Mouse (Mus musculus) heart, postnatal 36 days (tissue): ENCODE measurements around the gene Foxj3. TPM values are rescaled to one million over a fixed set of nuclear protein-coding genes. Genes with fewer than 3 reads are reported as not detected.
"Not testable (repeated sequence)": the region's sequence is repeated elsewhere in the genome, so short reads cannot be mapped to it uniquely, and the experiment has no call there.

Source experiments
- DNase-seq, 2 experiments: peaks; one replicate each; pipeline ENCODE4 v3.0.0; 2021 to 2022
- intact Hi-C: fragments of 180-260 bp; cut with DNase I; formaldehyde crosslinking; loops from one replicate; pipeline ENCODE4 v1.15.1; 2025
- total RNA-seq, 2 experiments: library from RNA; stranded (reverse); gene quantifications; 2 replicates each; pipeline ENCODE4 v1.2.3; 2021

Foxj3 gene
- total RNA-seq, 2 experiments from 2014 or later: 30.0 to 31.3 TPM

- intact Hi-C loops: no loop called here
- peak in 1 of 2 experiments; percentile 19 for DNase-seq
Measured at GRCm38 (mm10) chr4:119563136-119563535, 26.3 kb downstream of the Foxj3 start.

GRCm38 (mm10) chr4:119566322-119566835, 29.6 kb downstream of the Foxj3 start:
- intact Hi-C loops: no loop called here
- DNase-seq: no peak

DNA sequence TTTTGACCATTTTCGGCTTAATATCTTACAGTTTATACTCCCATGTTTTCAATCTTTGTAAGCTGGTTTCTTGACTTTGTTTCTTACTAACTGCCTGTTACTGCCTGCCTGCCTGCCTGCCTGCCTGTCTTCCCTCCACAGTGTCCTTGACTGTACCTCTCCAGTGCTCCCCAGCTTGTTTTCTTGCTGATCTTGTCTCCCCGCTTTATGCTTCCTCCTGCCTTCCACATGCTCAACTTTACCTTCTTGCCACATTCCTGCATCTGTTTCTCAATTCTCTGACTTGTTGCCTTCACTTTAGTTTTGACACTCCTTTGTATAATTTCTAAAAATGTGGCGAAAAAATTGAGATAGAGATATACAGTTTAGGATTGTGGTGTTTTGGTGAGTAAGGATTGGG, 35.9 kb downstream of the Foxj3 start:
- intact Hi-C loops: no loop called here
- DNase-seq: no peak

- no peak for DNase-seq
- intact Hi-C loops: no loop called here
Measured at GRCm38 (mm10) chr4:119574504-119574903, 37.7 kb downstream of the Foxj3 start.

DNA sequence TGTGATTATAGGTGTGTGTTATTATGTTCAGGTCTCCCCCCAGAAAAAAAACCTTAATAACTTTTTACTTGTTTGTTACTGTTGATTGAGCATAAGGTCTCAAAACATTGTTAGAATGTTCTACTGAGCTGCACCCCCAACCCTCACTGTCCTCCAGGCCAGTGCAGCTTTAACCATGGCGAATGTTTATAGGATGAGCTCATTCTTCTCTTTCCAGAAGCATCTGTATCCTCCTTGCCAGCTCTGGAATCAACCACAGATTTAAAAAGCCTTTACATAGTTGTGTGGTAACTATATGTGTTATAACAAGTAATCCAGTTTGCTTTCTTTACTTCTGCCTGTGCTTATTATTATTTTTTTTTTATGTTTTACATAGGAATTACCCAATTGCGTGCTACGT, 38.7 kb downstream of the Foxj3 start:
- no peak for DNase-seq

DNA sequence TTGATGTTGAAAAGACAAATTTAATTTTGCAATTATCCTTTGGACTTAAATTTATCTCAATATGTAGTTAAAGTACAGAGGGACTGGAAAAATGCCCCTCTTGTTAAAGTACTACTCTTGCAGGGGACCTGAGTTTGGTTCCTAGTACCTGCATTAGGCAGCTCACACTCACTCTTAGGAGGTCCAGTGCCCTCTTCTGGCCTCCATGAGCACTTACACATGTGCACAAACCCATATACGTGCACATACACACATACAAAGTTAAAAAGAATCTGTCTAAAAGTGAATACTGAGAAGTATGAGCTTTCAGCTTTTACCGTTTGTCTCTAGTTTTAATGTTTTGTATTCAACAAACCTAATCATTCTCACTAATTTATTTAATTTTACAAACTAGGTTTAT, 51.2 kb downstream of the Foxj3 start:
- intact Hi-C loops: no loop called here
- DNase-seq: no peak

More for the DNA sequence above, 38.7 kb downstream of the Foxj3 start:
- intact Hi-C loops: no loop called here

DNA sequence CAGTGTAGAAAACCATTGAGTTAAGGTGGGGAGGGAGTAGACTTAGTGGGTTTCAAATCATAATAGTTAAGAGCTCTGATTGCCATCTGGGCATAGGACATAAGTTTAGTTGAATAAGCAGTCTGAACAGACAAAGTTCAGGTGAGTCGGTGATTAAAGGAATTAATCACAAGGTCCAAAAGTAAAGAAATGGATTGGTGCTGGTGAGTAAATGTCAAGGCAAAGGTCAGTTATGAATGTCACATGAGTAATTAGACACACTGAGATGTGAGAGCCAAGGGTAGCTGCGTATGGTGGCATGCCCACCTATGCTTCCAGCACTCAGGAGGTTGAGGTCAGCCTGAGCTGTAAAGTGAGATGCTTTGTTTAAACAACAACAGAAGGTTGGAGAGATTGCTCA, 52.6 kb downstream of the Foxj3 start:
- no peak for DNase-seq
- intact Hi-C loops: no loop called here

- DNase-seq: no peak
- intact Hi-C loops: no loop called here
Measured at GRCm38 (mm10) chr4:119590027-119590426, 53.2 kb downstream of the Foxj3 start.

GRCm38 (mm10) chr4:119592479-119592878, 55.7 kb downstream of the Foxj3 start:
- intact Hi-C loops: no loop called here
- DNase-seq: no peak

DNA sequence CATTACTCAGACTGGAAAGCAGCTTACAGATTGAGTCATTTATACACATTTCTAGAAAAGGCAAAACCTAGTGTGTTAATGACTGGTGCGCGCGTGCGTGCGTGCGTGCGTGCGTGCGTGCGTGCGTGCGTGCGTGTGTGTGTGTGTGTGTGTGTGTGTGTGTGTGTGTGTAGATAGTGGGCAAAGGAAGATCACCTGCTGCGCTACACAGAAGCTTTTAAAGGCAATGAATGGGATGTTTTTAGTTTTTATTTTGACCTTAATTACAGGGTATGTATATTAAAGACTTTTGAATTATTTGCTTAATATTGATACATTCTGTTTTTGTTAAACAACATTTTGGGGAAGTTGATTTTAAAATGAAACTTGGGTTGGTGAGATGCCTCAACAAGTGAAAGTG, 57.5 kb downstream of the Foxj3 start:
- intact Hi-C loops: no loop called here
- DNase-seq: no peak

GRCm38 (mm10) chr4:119599605-119600004, 62.8 kb downstream of the Foxj3 start:
- DNase-seq: no peak
- intact Hi-C loops: no loop called here

- no peak for DNase-seq
- intact Hi-C loops: no loop called here
Measured at GRCm38 (mm10) chr4:119609488-119609887, 72.7 kb downstream of the Foxj3 start.

DNA sequence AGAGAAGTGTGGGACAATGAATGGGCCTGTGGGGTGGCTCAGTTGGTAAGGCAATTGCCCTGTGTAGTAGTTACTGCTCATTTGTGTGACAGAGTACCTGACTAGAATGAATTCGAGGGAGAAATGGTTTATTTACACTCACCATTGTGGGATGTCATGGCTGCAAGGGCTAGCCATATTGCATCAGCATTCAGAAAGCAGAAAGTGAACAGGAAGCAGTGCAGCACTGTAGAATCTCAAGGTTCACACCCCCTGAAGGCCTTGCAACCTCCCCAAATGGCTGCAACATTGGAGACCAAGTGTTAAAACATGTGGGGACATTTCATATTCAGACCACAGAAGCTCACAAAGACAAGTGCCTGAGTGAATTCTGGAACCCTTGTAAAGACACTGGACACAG, 77.3 kb downstream of the Foxj3 start:
- no peak for DNase-seq
- intact Hi-C loops: no loop called here

- intact Hi-C loops: no loop called here
Measured at GRCm38 (mm10) chr4:119614724-119615123, 77.9 kb downstream of the Foxj3 start.

GRCm38 (mm10) chr4:119626081-119626645, 89.4 kb downstream of the Foxj3 start:
- intact Hi-C loops: loop anchor here (5.0 kb wide), 2 partner anchors 194 to 379 kb away; no protein-coding TSS in a partner anchor
- DNase-seq: no peak

More at GRCm38 (mm10) chr4:119614724-119615123, 77.9 kb downstream of the Foxj3 start:
- no peak for DNase-seq

GRCm38 (mm10) chr4:119626876-119627275, 90.1 kb downstream of the Foxj3 start:
- no peak for DNase-seq
- intact Hi-C loops: loop anchor here (5.0 kb wide), 2 partner anchors 195 to 380 kb away; no protein-coding TSS in a partner anchor

DNA sequence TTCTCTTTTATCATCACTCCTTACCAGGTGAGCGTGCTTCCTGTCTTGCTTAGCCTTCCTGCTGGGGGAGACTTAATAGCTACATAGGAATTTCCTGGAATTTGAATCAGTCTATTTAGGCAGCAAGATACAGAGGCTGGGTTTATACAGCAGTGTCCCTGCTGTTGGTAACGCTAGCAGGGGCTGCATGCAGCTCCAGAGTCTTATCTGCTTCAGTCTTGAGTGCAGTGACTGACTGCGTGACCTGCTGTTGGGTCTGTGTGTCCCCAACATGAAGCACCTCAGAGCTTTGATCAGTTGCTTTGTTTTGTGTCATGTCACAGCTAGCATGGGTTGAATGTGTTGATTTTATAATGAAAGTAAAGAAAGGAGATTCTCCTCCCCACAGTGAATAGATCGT, 90.5 kb downstream of the Foxj3 start:
- intact Hi-C loops: loop anchor here (5.0 kb wide), 2 partner anchors 195 to 380 kb away; no protein-coding TSS in a partner anchor
- DNase-seq: no peak

DNA sequence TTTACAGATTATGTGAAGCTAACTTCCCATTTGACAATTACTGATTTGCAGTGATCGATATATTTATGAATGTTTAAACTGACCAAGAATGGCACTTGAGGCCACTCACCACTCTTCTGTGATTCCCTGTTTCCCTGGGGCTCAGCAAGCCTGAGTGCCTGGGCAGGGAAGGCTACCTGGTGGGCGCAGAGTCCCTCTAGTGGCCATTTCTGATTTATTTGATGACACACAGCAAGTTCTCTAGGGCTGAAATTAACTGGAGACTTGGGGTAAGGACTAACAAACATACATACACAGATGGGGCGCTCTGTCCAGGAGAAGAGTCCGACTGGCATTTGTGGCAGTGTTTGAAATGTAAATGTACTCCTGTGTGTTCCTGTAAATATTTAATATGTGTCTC, 91.6 kb downstream of the Foxj3 start:
- DNase-seq: not testable (repeated sequence)
- intact Hi-C loops: loop anchor here (5.0 kb wide), 2 partner anchors 196 to 381 kb away; no protein-coding TSS in a partner anchor

- intact Hi-C loops: loop anchor here (1.0 to 5.0 kb wide), 2 partner anchors 36 to 176 kb away; no protein-coding TSS in a partner anchor
- DNase-seq: peak; percentile 33 to 46
Measured at GRCm38 (mm10) chr4:119631115-119631919, 94.5 kb downstream of the Foxj3 start.

DNA sequence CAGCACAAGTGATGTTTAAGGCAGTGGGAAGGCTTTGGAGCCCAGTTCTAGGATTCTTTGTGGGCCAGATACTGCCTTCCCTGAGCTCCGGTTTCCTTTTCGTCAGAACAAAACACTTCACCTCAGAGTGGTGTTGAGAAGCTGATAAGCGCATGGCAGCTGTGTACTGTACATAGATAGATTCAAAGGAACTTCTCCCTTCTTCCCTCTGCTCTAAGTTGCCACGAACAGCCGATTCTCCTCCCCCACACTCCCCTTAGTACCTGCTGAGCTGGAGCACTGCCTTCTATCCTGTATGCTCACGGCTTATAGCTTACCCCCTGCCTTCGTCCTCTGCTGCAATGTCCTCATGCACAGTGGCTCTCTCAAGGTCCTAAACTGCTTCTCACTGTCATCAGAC, 95.9 kb downstream of the Foxj3 start:
- intact Hi-C loops: loop anchor here (5.0 kb wide), 1 partner anchor 175 kb away; no protein-coding TSS in a partner anchor
- no peak for DNase-seq

DNA sequence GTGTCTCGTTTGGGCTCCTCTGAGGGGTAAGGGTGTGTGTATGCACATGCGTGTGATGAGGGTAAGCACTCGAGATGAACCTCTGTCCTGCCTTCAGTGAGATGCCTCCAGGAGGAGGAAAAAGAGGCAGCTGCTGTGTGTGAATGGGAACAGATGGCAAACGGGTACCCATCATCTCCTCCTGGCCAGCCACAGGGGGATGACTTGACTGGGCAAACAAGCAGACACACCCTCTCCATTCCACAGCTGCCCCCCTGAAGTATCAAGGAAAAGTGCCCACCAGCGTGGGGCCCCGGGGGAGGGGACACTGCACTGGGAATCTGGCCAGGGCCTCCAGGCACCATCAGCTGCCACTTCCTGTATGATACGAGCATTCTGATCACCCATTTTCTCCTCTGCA, 96.5 kb downstream of the Foxj3 start:
- intact Hi-C loops: loop anchor here (5.0 kb wide), 1 partner anchor 174 kb away; no protein-coding TSS in a partner anchor
- DNase-seq: no peak
